Mouse (Mus musculus) spleen, adult 2 months (tissue): ENCODE measurements at regions not wholly inside any gene's neighbourhood (a gene's known extent, or its start where the extent isn't known, plus 50 kb on each side); places are given as distances from the start of the nearest gene placed in this dataset.

ENCODE experiments used
- CTCF ChIP-seq: fragments of 200-500 bp; IDR thresholded peaks from 2 replicates; pipeline ENCODE4 v1.5.1; 2011; ENCODE audit warnings: mild to moderate bottlenecking, inconsistent platforms; ENCODE audit not compliant: insufficient read depth, insufficient read length, insufficient replicate concordance; ENCODE audit errors: extremely low read depth
- POLR2A ChIP-seq: fragments of 200-500 bp; IDR thresholded peaks from 2 replicates; pipeline ENCODE4 v1.6.1; 2011; ENCODE audit warnings: low read depth, low read length, inconsistent platforms

GRCm38 (mm10) chr12:71613326-71613725 lies 217.6 kb upstream of the Daam1 start:
- TF ChIP-seq POLR2A = no peak
- no peak for TF ChIP-seq CTCF
